Mouse (Mus musculus): ENCODE data around the gene Ccsap. TPM values are rescaled to one million over a fixed set of nuclear protein-coding genes. Genes with fewer than 3 reads are reported as not detected.

The Ccsap gene
- polyA plus RNA-seq, 1 experiment from 2014 or later, result 4.6 TPM

GRCm38 (mm10) chr8:123797928-123798327 is 62.1 kb downstream of the Ccsap start:
- no peak for ATAC-seq (ENCODE audit: low read depth)
- H3K27ac ChIP-seq (replicated peaks), result no peak overlapping the region
- H3K27me3 ChIP-seq, result no peaks in the 10 kb centered on the region
- no peaks in the 10 kb centered on the region for H3K36me3 ChIP-seq
- no peaks in the 10 kb centered on the region for H3K9me3 ChIP-seq
- H3K4me1 ChIP-seq (replicated peaks), result 0 out of 2 replicates have a peak, but pooled peaks cover 3% of the 10 kb centered on the region
- H3K4me2 ChIP-seq, result no peak overlapping the region
- no peak overlapping the region for H3K9ac ChIP-seq
- 90% methylated on average over 15 of the region's 15 CpGs for WGBS
- no peak overlapping the region for H3K4me3 ChIP-seq

- no peak for ATAC-seq (ENCODE audit: low read depth)
- WGBS, result 69% methylated on average over 4 of the region's 4 CpGs
- no peak overlapping the region for H3K4me2 ChIP-seq
- no peaks in the 10 kb centered on the region for H3K36me3 ChIP-seq
- peaks cover 7% of the 10 kb centered on the region for H3K4me1 ChIP-seq (replicated peaks)
- no peak overlapping the region for H3K27ac ChIP-seq (replicated peaks)
- H3K4me3 ChIP-seq, result no peak overlapping the region
- no peak overlapping the region for H3K9ac ChIP-seq
- H3K9me3 ChIP-seq, result no peaks in the 10 kb centered on the region
- no peaks in the 10 kb centered on the region for H3K27me3 ChIP-seq
Measured at GRCm38 (mm10) chr8:123796758-123797157, 63.3 kb downstream of the Ccsap start.

DNA sequence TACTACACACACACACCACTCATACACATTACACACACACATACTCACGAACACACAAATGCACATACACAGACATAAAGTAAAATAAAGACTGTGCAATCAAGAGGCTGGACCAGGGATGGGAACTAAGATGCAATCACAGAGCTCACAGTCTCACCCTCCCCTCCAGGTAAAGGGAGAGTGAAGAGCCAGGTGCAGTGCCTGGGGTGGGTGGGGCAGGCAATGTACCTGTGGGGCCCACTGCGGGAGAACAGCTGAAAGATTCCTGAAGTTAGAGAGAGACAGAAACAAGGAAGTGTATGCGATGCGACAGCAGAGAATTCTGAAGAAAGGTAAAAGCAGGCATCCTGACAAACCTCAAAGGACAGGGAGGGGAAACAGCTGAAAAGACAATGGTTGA is 65.2 kb downstream of the Ccsap start:
- Histone ChIP-seq H3K4me3 (no peak overlapping the region), H3K9me3 (no peaks in the 10 kb centered on the region)

GRCm38 (mm10) chr8:123793900-123794299 is 66.1 kb downstream of the Ccsap start:
- H3K9ac ChIP-seq, result 0 out of 2 replicates have a peak overlapping the region, but pooled peaks have one; percentile 17
- ATAC-seq (ENCODE audit: low read depth), result no peak
- H3K4me2 ChIP-seq, result no peak overlapping the region
- H3K4me3 ChIP-seq, result no peak overlapping the region
- no peak overlapping the region for H3K27ac ChIP-seq (replicated peaks)
- H3K36me3 ChIP-seq, result no peaks in the 10 kb centered on the region
- 25% methylated on average over 10 of the region's 10 CpGs for WGBS
- no peaks in the 10 kb centered on the region for H3K9me3 ChIP-seq
- H3K4me1 ChIP-seq (replicated peaks), result peaks cover 20% of the 10 kb centered on the region
- 0 out of 2 replicates have a peak, but pooled peaks cover 4% of the 10 kb centered on the region for H3K27me3 ChIP-seq

More for the DNA sequence above, 65.2 kb downstream of the Ccsap start:
- ATAC-seq (ENCODE audit: low read depth), result no peak
- Histone ChIP-seq H3K27me3 (no peaks in the 10 kb centered on the region), H3K27ac (replicated peaks) (no peak overlapping the region), H3K9ac (no peak overlapping the region), H3K4me2 (no peak overlapping the region), H3K36me3 (no peaks in the 10 kb centered on the region), H3K4me1 (replicated peaks) (peaks cover 20% of the 10 kb centered on the region)
- 90% methylated on average over 4 of the region's 4 CpGs for WGBS

DNA sequence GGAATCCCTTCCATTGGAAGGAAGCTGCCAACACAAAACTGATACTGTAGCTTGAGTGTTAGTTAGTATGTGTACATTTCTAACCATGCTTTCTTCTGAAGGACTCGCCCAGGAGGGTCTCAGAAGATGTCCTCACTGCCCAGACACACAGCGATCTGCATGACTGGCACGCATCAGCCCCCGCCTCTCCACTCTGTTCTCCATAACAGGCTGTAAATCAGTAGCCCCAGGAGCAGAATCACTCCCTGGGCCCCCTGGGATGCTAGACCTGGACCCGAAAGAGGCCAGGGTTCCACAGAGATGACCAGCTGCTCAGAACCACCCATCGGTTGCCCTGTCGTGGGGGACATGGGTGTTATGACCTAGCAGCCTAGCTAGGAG is 68.2 kb downstream of the Ccsap start:
- H3K4me1 ChIP-seq (replicated peaks), result peaks cover 20% of the 10 kb centered on the region
- 0 out of 2 replicates have a peak, but pooled peaks cover 4% of the 10 kb centered on the region for H3K27me3 ChIP-seq
- 50% methylated on average over 7 of the region's 7 CpGs for WGBS
- H3K36me3 ChIP-seq, result no peaks in the 10 kb centered on the region
- ATAC-seq (ENCODE audit: low read depth), result no peak
- H3K4me3 ChIP-seq, result no peak overlapping the region
- H3K9ac ChIP-seq, result no peak overlapping the region
- no peaks in the 10 kb centered on the region for H3K9me3 ChIP-seq
- no peak overlapping the region for H3K27ac ChIP-seq (replicated peaks)
- H3K4me2 ChIP-seq, result no peak overlapping the region

DNA sequence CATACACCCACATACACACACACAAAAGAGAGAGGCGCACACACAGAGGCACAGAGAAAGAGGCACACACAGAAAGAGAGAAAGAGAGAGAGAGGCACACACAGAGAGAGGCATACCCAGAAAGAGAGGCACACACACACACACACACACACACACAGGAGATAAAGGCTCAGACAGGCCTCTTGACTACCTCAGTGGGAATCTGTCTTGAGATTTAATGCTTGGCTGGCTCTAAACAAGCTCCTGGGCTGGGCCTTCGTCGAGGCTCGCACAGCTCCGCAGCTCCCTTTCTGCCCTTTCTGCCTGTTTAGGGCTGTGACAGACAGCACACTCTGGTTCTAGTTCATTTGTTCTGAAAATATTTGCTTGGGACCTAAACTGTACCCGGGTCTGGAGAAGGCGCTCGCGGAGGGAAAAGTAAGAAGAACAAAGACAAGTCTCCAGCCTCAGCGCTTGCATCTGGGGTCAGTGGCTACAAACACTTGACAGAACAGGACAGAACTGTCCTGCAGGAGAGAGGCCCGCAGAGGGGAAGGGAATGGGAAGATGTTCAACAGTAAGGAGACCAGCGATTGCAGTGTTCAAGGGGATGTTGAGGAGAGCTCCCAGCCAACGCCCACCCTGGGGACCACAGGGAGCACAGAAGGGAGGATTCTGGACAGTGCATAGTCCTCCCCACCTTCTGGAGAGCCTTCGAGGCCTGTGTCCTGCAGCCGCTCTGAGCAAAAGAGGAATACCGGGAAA is 68.7 kb downstream of the Ccsap start:
- no peak overlapping the region for H3K4me2 ChIP-seq
- H3K9me3 ChIP-seq, result no peaks in the 10 kb centered on the region
- H3K9ac ChIP-seq, result peak overlapping the region; percentile 35; the same call in 1 of the 2 replicates
- 29% methylated on average over 16 of the region's 16 CpGs for WGBS
- H3K4me1 ChIP-seq (replicated peaks), result peaks cover 20% of the 10 kb centered on the region
- 0 out of 2 replicates have a peak, but pooled peaks cover 4% of the 10 kb centered on the region for H3K27me3 ChIP-seq
- peak overlapping the region; percentile 40; the same call in 1 of the 2 replicates for H3K27ac ChIP-seq (replicated peaks)
- no peak overlapping the region for H3K4me3 ChIP-seq
- no peaks in the 10 kb centered on the region for H3K36me3 ChIP-seq
- peak; percentile 62 for ATAC-seq (ENCODE audit: low read depth)

Other genes starting within 250 kb of the Ccsap start
- gene Rhou, start 206.3 kb downstream of the Ccsap start, polyA plus RNA-seq (2015; fragmentation: Nextera tagmentation; extraction: Ambion mirVana), result 15.9 and 16.1 TPM in 2 replicates
- 78.6 and 89.6 TPM in 2 replicates for gene Rab4a, start 54.2 kb downstream of the Ccsap start, polyA plus RNA-seq (2015; fragmentation: Nextera tagmentation; extraction: Ambion mirVana)
- 26.0 and 60.5 TPM in 2 replicates for gene Acta1, start 34.5 kb upstream of the Ccsap start, polyA plus RNA-seq (2015; fragmentation: Nextera tagmentation; extraction: Ambion mirVana)
- gene Nup133, start 89.1 kb upstream of the Ccsap start, polyA plus RNA-seq (2015; fragmentation: Nextera tagmentation; extraction: Ambion mirVana), result 21.9 and 22.3 TPM in 2 replicates
- 12.4 and 13.4 TPM in 2 replicates for gene Abcb10, start 122.9 kb upstream of the Ccsap start, polyA plus RNA-seq (2015; fragmentation: Nextera tagmentation; extraction: Ambion mirVana)
- 24.1 and 27.3 TPM in 2 replicates for gene Taf5l, start 161.2 kb upstream of the Ccsap start, polyA plus RNA-seq (2015; fragmentation: Nextera tagmentation; extraction: Ambion mirVana)
- 3.6 and 3.8 TPM in 2 replicates for gene Urb2, start 161.3 kb upstream of the Ccsap start, polyA plus RNA-seq (2015; fragmentation: Nextera tagmentation; extraction: Ambion mirVana)

Data from neural tube, embryonic 13.5 days (tissue).